Mouse (Mus musculus) fat pad, adult 2 months (tissue): ENCODE results near the gene Pax6.

Source experiments
- DNase-seq: peaks from one replicate; pipeline ENCODE4 v3.0.0-alpha.2; 2011; ENCODE audit warnings: low read depth, low spot score; ENCODE audit errors: extremely low read depth

Gene Pax6

GRCm38 (mm10) chr2:105682634-105683351 lies 14.1 kb downstream of the Pax6 start:
- DNase-seq: no peak

DNA sequence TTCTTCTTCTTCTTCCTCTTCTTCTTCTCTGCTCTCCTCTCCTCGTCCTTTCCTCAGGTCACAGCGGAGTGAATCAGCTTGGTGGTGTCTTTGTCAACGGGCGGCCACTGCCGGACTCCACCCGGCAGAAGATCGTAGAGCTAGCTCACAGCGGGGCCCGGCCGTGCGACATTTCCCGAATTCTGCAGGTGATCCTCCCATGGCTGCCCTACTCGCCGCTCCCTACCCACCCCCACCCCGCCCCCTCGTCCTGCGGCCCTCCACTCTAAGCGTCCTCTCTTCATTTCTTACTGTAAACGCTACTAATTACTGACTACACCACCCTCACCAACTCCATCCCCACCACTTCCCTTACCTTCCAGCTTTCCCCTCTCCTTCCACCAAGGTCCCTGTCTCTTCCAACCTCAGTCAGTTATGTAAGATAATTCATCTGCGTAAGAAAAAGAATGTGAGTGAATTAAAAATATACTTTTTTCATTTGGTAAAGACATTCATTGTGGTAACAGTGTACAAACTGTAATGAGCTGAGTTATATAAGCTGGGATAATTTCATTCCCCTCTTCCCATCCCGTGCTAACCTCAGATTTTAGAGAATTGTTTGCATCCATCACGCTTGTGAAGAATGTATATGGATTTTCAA lies 15.2 kb downstream of the Pax6 start:
- DNase-seq: no peak

GRCm38 (mm10) chr2:105684991-105685650 lies 16.4 kb downstream of the Pax6 start:
- DNase-seq: no peak

DNA sequence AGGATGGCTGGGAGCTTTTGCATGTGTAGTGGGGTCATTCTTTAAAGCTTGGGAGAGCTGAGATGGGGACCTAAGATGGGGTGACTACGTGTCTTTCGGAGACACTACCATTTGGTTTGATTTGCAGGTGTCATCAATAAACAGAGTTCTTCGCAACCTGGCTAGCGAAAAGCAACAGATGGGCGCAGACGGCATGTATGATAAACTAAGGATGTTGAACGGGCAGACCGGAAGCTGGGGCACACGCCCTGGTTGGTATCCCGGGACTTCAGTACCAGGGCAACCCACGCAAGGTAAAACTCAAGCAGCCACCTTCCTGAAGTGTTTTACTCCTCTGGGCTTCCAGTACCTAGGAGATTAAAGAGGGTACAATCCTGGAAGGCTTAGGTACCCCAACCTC lies 17.0 kb downstream of the Pax6 start:
- no peak for DNase-seq

GRCm38 (mm10) chr2:105686363-105687316 lies 17.9 kb downstream of the Pax6 start:
- no peak for DNase-seq

DNA sequence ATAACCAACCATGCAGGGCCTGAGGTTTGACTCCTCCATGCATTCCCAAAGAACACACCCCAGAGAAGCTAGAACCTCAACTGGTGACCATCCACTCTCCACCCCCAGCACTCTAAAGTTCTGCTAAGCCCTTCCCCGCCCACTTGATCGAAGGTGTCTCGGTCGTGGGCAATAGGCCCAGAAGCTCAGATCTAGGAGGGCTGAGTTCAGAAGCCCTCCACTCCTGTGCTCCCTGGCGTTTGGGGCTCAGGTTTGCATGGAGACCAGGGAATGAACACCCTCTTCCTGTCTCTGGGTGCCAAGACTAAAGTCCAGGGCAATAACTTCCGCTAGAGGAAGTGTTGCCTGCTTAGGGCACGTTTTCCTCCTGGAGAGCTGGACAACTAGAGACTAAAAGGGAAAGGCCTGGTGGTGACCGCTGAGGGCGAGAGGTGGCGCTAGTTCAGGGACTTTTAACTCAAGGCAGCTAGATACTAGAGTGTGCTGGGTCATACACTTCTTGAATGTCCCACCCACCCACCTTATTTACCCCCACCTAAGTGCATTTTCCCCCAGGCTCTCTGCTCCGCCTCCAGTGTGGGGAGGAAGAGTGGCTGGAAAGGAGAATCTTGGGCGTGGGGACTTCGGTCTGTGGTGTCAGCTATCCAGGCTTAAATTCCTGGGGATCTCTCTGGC lies 18.8 kb downstream of the Pax6 start:
- no peak for DNase-seq

DNA sequence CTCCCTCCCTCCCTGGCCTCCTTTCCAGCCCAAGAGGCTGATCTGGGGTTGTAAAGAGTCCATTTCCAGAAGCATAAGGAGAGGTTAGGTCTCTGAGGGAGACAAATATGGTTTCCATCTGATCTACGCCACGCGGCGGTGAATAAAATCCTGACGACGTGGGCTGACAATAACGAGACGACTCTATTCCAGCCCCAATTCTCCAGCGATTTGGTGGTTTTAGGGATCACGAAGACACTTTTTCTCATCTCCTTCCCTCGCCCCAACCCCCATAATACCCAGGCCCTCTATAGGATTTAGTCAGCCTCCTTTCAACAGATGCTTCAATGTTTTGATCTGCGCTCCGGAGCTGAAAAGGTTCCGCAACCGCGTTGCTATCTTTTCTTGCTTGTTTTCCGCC lies 19.3 kb downstream of the Pax6 start:
- no peak for DNase-seq

DNA sequence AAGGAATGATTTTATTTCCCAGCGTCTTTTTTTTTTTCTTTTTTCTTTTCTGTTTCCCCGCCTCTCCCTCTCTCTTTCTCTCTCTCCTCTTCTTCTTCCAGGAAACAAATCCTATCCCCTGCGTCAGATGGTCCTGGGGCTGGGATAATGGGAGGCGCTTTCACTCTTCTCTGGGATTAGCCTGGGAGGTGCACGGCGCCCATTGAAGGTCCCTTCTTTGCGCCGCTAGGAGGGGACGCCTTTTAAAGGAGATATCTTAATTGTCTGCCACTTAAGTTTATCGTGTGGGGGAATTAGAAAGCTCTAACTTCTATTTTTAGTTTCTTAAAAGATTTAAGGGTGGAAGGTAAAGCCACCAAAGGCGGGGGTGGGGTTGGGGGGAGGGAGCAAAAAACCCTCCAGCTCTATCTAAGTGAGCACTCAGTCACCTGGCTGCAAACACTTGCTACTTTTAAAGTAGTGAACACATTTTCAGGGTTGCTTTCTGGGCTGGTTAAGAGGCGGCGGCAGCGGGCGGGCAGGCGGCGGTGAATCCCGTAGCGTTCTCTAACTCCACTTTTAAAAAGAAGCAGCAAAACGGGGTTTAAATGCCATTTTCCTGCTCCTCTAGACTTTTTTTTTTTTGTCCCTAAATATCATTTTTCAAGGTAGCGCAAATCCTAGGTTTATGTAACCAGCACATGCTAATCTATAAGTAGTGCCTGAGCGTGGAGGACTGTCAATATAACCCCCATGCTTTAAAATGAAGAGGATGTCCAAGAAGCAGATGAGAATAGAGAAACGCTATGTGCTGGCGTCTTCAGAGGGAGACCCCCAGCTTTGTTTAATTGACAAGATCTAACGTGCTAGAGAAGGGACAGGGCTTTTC lies 20.0 kb downstream of the Pax6 start:
- no peak for DNase-seq

GRCm38 (mm10) chr2:105689304-105689770 lies 20.6 kb downstream of the Pax6 start:
- DNase-seq: no peak

GRCm38 (mm10) chr2:105689771-105690639 lies 21.3 kb downstream of the Pax6 start:
- no peak for DNase-seq

DNA sequence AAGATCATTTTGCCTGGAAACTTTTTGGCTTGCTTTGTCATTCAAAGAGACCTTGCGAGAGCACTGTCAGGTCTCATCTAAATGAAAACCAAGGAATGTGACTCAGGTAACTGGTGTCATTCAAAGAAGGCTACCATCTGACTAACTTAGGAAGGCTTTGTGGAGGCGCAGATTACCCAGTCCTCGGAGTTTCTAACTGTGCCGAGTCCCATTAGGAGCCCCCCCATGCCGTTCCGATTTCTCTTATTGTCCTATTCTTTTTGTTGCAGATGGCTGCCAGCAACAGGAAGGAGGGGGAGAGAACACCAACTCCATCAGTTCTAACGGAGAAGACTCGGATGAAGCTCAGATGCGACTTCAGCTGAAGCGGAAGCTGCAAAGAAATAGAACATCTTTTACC lies 22.6 kb downstream of the Pax6 start:
- DNase-seq: no peak

- no peak for DNase-seq
Observed at GRCm38 (mm10) chr2:105697741-105698140, 29.0 kb downstream of the Pax6 start.

- no peak for DNase-seq
Observed at GRCm38 (mm10) chr2:105698631-105699030, 29.9 kb downstream of the Pax6 start.

- DNase-seq: no peak
Observed at GRCm38 (mm10) chr2:105701781-105702180, 33.1 kb downstream of the Pax6 start.

DNA sequence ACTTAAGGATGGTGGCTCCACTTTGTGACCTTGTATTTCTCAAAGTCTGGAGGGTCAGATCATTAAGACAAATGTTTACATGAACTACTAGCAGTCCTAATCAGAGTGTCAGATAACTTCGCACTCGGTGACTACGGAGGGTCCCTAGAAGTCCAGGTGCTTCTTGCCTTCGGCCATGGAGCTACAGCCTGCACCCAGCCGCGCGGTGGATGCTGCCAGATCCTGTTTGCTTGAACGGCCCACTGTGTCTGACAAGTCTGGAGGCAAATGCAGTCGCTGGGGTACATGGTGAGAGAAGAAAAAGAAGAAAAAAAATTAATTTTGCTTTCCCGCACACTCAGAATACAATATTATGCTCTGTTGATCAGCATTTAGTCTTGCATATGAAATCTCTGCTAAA lies 33.9 kb downstream of the Pax6 start:
- DNase-seq: no peak

DNA sequence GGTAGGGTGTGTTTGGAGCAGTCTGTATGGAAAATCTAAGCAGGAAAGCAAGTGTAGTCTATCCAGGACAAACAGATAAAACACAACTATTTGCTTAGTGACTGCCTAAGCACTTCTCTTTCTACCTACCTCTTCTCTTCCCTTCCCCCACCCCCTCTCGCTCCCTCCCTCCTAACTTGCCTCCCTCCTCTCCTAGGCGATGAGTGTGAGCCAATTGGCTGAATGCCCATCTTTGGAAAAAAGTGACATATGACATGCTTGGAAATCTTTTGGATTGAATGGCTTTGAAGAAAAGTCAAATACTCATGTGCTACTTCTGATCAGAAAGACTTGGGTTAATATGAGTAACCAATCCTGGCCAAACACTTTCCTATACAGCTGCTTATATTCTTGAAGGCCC lies 36.6 kb downstream of the Pax6 start:
- DNase-seq: no peak

DNA sequence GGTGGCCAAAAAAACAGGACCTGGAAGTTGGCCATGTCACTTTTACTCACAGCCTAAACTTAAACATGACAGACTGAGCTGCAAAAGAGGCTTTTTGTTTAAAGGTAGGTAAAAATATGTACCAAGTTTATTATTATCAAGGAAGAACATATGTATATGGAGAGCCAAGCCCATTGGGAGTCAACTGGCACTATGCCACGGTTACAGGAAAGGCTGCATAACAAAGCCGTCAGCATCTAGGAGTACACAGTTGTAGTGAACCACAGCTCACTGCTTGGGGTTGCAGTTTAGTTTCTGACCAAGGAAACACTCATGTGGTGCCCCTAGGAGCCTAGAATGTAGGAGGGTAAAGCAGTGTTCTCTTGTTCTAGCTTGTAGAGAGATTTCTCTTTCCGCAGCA lies 40.4 kb downstream of the Pax6 start:
- no peak for DNase-seq

DNA sequence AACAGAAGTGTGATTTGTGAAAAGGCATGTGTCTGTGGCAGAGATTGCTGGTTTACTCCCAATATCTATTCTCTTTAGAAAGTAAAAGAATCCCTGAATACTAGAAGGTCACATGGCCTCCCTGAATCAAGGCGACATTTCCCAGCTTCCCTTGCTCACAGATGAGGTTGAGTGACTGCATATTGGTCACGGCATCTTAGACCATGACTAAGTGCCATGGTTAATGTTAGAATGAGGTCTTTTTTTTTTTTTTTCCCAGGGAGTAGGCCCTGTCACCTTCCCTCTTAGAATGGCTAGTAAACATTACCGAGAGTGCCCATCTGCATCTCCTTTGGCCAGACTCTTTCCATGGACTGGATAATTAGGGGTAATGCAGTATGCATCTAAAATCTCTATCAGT lies 41.8 kb downstream of the Pax6 start:
- DNase-seq: no peak
